Mouse (Mus musculus) embryo, embryonic 10.5 days (tissue): ENCODE data around the gene Zfp882.
"Not testable (repeated sequence)": the region's sequence is repeated elsewhere in the genome, so short reads cannot be mapped to it uniquely, and the experiment has no call there.

Experiments used
- DNase-seq: peaks from one replicate; pipeline ENCODE4 v3.0.0-alpha.2; 2015; ENCODE audit warnings: low spot score

Zfp882 gene

GRCm38 (mm10) chr8:71952489-71952888, 44.1 kb downstream of the Zfp882 start:
- no peak for DNase-seq

GRCm38 (mm10) chr8:71952961-71953700, 44.7 kb downstream of the Zfp882 start:
- not testable (repeated sequence) for DNase-seq

GRCm38 (mm10) chr8:71954666-71955065, 46.3 kb downstream of the Zfp882 start:
- no peak for DNase-seq

GRCm38 (mm10) chr8:71960483-71960882, 52.1 kb downstream of the Zfp882 start:
- DNase-seq, result no peak

GRCm38 (mm10) chr8:71961796-71962195, 53.4 kb downstream of the Zfp882 start:
- no peak for DNase-seq

GRCm38 (mm10) chr8:71964051-71964450, 55.6 kb downstream of the Zfp882 start:
- no peak for DNase-seq

GRCm38 (mm10) chr8:71965166-71965565, 56.8 kb downstream of the Zfp882 start:
- no peak for DNase-seq
